Mouse (Mus musculus): Measurements from ENCODE around the gene Slc22a6. TPM values are rescaled to one million over a fixed set of nuclear protein-coding genes. Genes with fewer than 3 reads are reported as not detected.

The Slc22a6 gene
- polyA plus RNA-seq, 1 experiment from 2014 or later = 0.10 TPM

- Histone ChIP-seq H3K4me1 (ENCODE audit: control insufficient read depth, insufficient read depth, low read length) (no peaks in the 10 kb centered on the region), H3K9me3 (replicated peaks; ENCODE audit: control insufficient read depth, low read length) (no peaks in the 10 kb centered on the region), H3K27ac (replicated peaks; ENCODE audit: low read depth, low read length) (no peak overlapping the region), H3K4me2 (ENCODE audit: low read depth, low read length) (no peak overlapping the region), H3K36me3 (replicated peaks; ENCODE audit: control insufficient read depth, insufficient read depth, low read depth, low read length) (no peaks in the 10 kb centered on the region), H3K27me3 (ENCODE audit: control insufficient read depth, insufficient read depth, low read length) (0 out of 2 replicates have a peak, but pooled peaks cover 2% of the 10 kb centered on the region), H3K4me3 (ENCODE audit: low read depth, low read length) (no peak overlapping the region), H3K9ac (replicated peaks; ENCODE audit: low read length) (no peak overlapping the region)
- ATAC-seq (replicated peaks; ENCODE audit: insufficient number of reproducible peaks, low FRiP score, low TSS enrichment, low read depth) = no peak
- WGBS = 63% methylated on average over 5 of the region's 5 CpGs
- DNase-seq (ENCODE audit: low spot score) = no peak
These were observed 47.9 kb downstream of the Slc22a6 start for GRCm38 (mm10) chr19:8665746-8666145.

DNA sequence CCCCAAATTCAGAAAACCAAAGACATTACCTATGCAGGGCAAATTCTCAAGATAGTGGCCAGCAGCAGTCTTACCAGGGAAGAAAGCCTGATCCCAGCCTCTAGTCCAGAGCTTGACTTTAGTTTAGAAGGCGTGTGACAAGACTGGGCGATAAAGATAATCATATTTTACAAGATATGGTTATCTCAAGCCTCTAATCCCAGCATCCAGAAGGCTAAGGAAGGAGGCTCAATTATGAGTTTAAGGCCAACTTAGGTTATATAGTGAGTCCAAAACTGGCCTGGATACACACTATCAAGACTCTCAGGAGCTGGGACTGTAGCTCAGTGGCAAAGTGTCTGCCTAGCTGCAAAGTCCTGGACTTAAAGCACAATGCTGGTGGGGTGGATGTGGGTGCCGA is 55.0 kb downstream of the Slc22a6 start:
- Histone ChIP-seq H3K9ac (replicated peaks; ENCODE audit: low read length) (no peak overlapping the region), H3K4me2 (ENCODE audit: low read depth, low read length) (no peak overlapping the region), H3K27ac (replicated peaks; ENCODE audit: low read depth, low read length) (no peak overlapping the region), H3K27me3 (ENCODE audit: control insufficient read depth, insufficient read depth, low read length) (no peaks in the 10 kb centered on the region), H3K36me3 (replicated peaks; ENCODE audit: control insufficient read depth, insufficient read depth, low read depth, low read length) (no peaks in the 10 kb centered on the region), H3K4me1 (ENCODE audit: control insufficient read depth, insufficient read depth, low read length) (no peaks in the 10 kb centered on the region), H3K9me3 (replicated peaks; ENCODE audit: control insufficient read depth, low read length) (no peaks in the 10 kb centered on the region), H3K4me3 (ENCODE audit: low read depth, low read length) (no peak overlapping the region)
- DNase-seq (ENCODE audit: low spot score) (no peak), ATAC-seq (replicated peaks; ENCODE audit: insufficient number of reproducible peaks, low FRiP score, low TSS enrichment, low read depth) (no peak)
- WGBS = 82% methylated on average over 3 of the region's 3 CpGs

- H3K36me3 ChIP-seq (replicated peaks; ENCODE audit: control insufficient read depth, insufficient read depth, low read depth, low read length) = no peaks in the 10 kb centered on the region
- DNase-seq (ENCODE audit: low spot score) (no peak), ATAC-seq (replicated peaks; ENCODE audit: insufficient number of reproducible peaks, low FRiP score, low TSS enrichment, low read depth) (no peak)
- H3K27ac ChIP-seq (replicated peaks; ENCODE audit: low read depth, low read length) = no peak overlapping the region
- no peaks in the 10 kb centered on the region for H3K9me3 ChIP-seq (replicated peaks; ENCODE audit: control insufficient read depth, low read length)
- WGBS = 71% methylated on average over 9 of the region's 9 CpGs
- H3K4me2 ChIP-seq (ENCODE audit: low read depth, low read length) = no peak overlapping the region
- no peak overlapping the region for H3K9ac ChIP-seq (replicated peaks; ENCODE audit: low read length)
- no peaks in the 10 kb centered on the region for H3K4me1 ChIP-seq (ENCODE audit: control insufficient read depth, insufficient read depth, low read length)
- no peak overlapping the region for H3K4me3 ChIP-seq (ENCODE audit: low read depth, low read length)
- H3K27me3 ChIP-seq (ENCODE audit: control insufficient read depth, insufficient read depth, low read length) = no peaks in the 10 kb centered on the region
These were observed 55.7 kb downstream of the Slc22a6 start for GRCm38 (mm10) chr19:8673336-8674063.

Other genes starting within 250 kb of the Slc22a6 start
- not detected in 2 replicates for gene Slc22a30, start 212.9 kb upstream of the Slc22a6 start, polyA plus RNA-seq (2014; fragmentation: Nextera tagmentation; extraction: Ambion mirVana)
- 0.06 TPM in 1 of 2 replicates, not detected in the other for gene Slc22a8, start 26.8 kb upstream of the Slc22a6 start, polyA plus RNA-seq (2014; fragmentation: Nextera tagmentation; extraction: Ambion mirVana)
- 0.06 and 0.08 TPM in 2 replicates for gene Chrm1, start 45.8 kb downstream of the Slc22a6 start, polyA plus RNA-seq (2014; fragmentation: Nextera tagmentation; extraction: Ambion mirVana)
- 120 and 125 TPM in 2 replicates for gene Slc3a2, start 105.3 kb downstream of the Slc22a6 start, polyA plus RNA-seq (2014; fragmentation: Nextera tagmentation; extraction: Ambion mirVana)
- gene Wdr74, start 117.8 kb downstream of the Slc22a6 start, polyA plus RNA-seq (2014; fragmentation: Nextera tagmentation; extraction: Ambion mirVana) = 91.0 and 92.3 TPM in 2 replicates
- gene 1700092M07Rik, start 122.7 kb downstream of the Slc22a6 start, polyA plus RNA-seq (2014; fragmentation: Nextera tagmentation; extraction: Ambion mirVana) = 1.1 and 1.8 TPM in 2 replicates
- gene Stx5a, start 123.4 kb downstream of the Slc22a6 start, polyA plus RNA-seq (2014; fragmentation: Nextera tagmentation; extraction: Ambion mirVana) = 107 and 110 TPM in 2 replicates
- gene Nxf1, start 139.0 kb downstream of the Slc22a6 start, polyA plus RNA-seq (2014; fragmentation: Nextera tagmentation; extraction: Ambion mirVana) = 230 and 238 TPM in 2 replicates
- gene Tmem223, start 153.0 kb downstream of the Slc22a6 start, polyA plus RNA-seq (2014; fragmentation: Nextera tagmentation; extraction: Ambion mirVana) = 191 and 197 TPM in 2 replicates
- gene Tmem179b, start 156.4 kb downstream of the Slc22a6 start, polyA plus RNA-seq (2014; fragmentation: Nextera tagmentation; extraction: Ambion mirVana) = 44.8 and 51.2 TPM in 2 replicates
- gene Taf6l, start 168.4 kb downstream of the Slc22a6 start, polyA plus RNA-seq (2014; fragmentation: Nextera tagmentation; extraction: Ambion mirVana) = 19.0 and 19.9 TPM in 2 replicates
- 199 and 202 TPM in 2 replicates for gene Polr2g, start 180.5 kb downstream of the Slc22a6 start, polyA plus RNA-seq (2014; fragmentation: Nextera tagmentation; extraction: Ambion mirVana)
- gene Zbtb3, start 184.5 kb downstream of the Slc22a6 start, polyA plus RNA-seq (2014; fragmentation: Nextera tagmentation; extraction: Ambion mirVana) = 6.0 and 8.0 TPM in 2 replicates
- gene Ttc9c, start 201.3 kb downstream of the Slc22a6 start, polyA plus RNA-seq (2014; fragmentation: Nextera tagmentation; extraction: Ambion mirVana) = 63.0 and 68.7 TPM in 2 replicates
- gene Hnrnpul2, start 202.0 kb downstream of the Slc22a6 start, polyA plus RNA-seq (2014; fragmentation: Nextera tagmentation; extraction: Ambion mirVana) = 6.7 and 6.8 TPM in 2 replicates
- gene AC129217.1, start 211.7 kb downstream of the Slc22a6 start, polyA plus RNA-seq (2014; fragmentation: Nextera tagmentation; extraction: Ambion mirVana) = not detected in 2 replicates
- gene Bscl2, start 219.4 kb downstream of the Slc22a6 start, polyA plus RNA-seq (2014; fragmentation: Nextera tagmentation; extraction: Ambion mirVana) = 29.9 and 39.1 TPM in 2 replicates
- gene Gng3, start 221.2 kb downstream of the Slc22a6 start, polyA plus RNA-seq (2014; fragmentation: Nextera tagmentation; extraction: Ambion mirVana) = 39.8 and 44.8 TPM in 2 replicates
- 0.10 and 0.49 TPM in 2 replicates for gene Lrrn4cl, start 232.7 kb downstream of the Slc22a6 start, polyA plus RNA-seq (2014; fragmentation: Nextera tagmentation; extraction: Ambion mirVana)